Mouse (Mus musculus) heart, adult 2 months (tissue): ENCODE results near the gene Tmem98. TPM values are rescaled to one million over a fixed set of nuclear protein-coding genes. Genes with fewer than 3 reads are reported as not detected.

Experiments used
- DNase-seq, 2 experiments: peaks; one replicate each; pipeline ENCODE4 v3.0.0; 2021
- H3K27ac ChIP-seq: fragments of 200-600 bp; 2 replicates; pipeline ENCODE4 v1.8.1; 2022
- H3K27me3 ChIP-seq: fragments of 200-500 bp; 2 replicates; pipeline ENCODE4 v1.6.1; 2012; ENCODE audit warnings: mild to moderate bottlenecking, low read length, inconsistent platforms, mixed read lengths; ENCODE audit not compliant: control insufficient read depth, insufficient read depth
- H3K36me3 ChIP-seq: fragments of 200-500 bp; 2 replicates; pipeline ENCODE4 v1.6.1; 2012; ENCODE audit warnings: low read length, inconsistent platforms; ENCODE audit not compliant: control insufficient read depth, insufficient read depth
- H3K4me1 ChIP-seq: fragments of 200-500 bp; 2 replicates; pipeline ENCODE4 v1.6.1; 2011; ENCODE audit warnings: low read length; ENCODE audit not compliant: control insufficient read depth, insufficient read depth
- H3K4me3 ChIP-seq: fragments of 200-600 bp; 2 replicates; pipeline ENCODE4 v1.8.1; 2022
- H3K79me2 ChIP-seq: fragments of 200-500 bp; replicated peaks from 2 replicates; pipeline ENCODE4 v1.6.1; 2012; ENCODE audit warnings: mild to moderate bottlenecking, inconsistent platforms, low read length, moderate library complexity, mixed read lengths; ENCODE audit not compliant: control insufficient read depth, insufficient read depth
- H3K9ac ChIP-seq: fragments of 200-500 bp; 2 replicates; pipeline ENCODE4 v1.6.1; 2012; ENCODE audit warnings: low read depth, mild to moderate bottlenecking, control low read depth, inconsistent platforms, low read length, mixed read lengths
- CTCF ChIP-seq: fragments of 200-600 bp; IDR thresholded peaks from 2 replicates; pipeline ENCODE4 v1.8.1; 2022; ENCODE audit warnings: antibody characterized with exemption, mild to moderate bottlenecking, moderate library complexity
- EP300 ChIP-seq: fragments of 200-500 bp; IDR thresholded peaks from 2 replicates; pipeline ENCODE4 v1.6.1; 2011; ENCODE audit warnings: low read depth, low read length, control low read depth; ENCODE audit not compliant: insufficient read depth
- POLR2A ChIP-seq: fragments of 200-500 bp; IDR thresholded peaks from 2 replicates; pipeline ENCODE4 v1.6.1; 2011; ENCODE audit warnings: mild to moderate bottlenecking, low read depth, low read length, control low read depth; ENCODE audit not compliant: insufficient read depth
- WGBS: fragments of 180-500 bp; shearing (Covaris S2); methylation state at CpG from one replicate; pipeline ENCODE4 v1.1.7; 2018; 5-methylcytosine and 5-hydroxymethylcytosine counted together
- intact Hi-C: fragments of 180-260 bp; cut with DNase I; formaldehyde crosslinking; loops from one replicate; pipeline ENCODE4 v1.15.1; 2025
- polyA plus RNA-seq: library from polyadenylated mRNA; depleted of rRNA; stranded (reverse); fragments of >200 nt; gene quantifications from 2 replicates; pipeline ENCODE4 v1.2.3, GENCODE M21; 2012
- total RNA-seq, 2 experiments: library from RNA; stranded (reverse); gene quantifications; 2 replicates each; pipeline ENCODE4 v1.2.3; 2021

Gene Tmem98
- total and polyA plus RNA-seq, 3 experiments = 11.2 to 29.3 (median 12.8) TPM

- intact Hi-C loops = no loop called here
- H3K4me1 ChIP-seq = no peaks in the 10 kb centered on the region
- 60% methylated on average over 3 of the region's 3 CpGs for WGBS
- H3K79me2 ChIP-seq = no peaks in the 10 kb centered on the region
- no peaks in the 10 kb centered on the region for H3K36me3 ChIP-seq
- no peak overlapping the region for H3K4me3 ChIP-seq
- no peak overlapping the region for H3K9ac ChIP-seq
- no peak for DNase-seq
- no peaks in the 10 kb centered on the region for H3K27me3 ChIP-seq
- no peak overlapping the region for H3K27ac ChIP-seq
- TF ChIP-seq POLR2A (no peak), CTCF (no peak), EP300 (no peak)
Measured at GRCm38 (mm10) chr11:80853014-80853413, 43.0 kb downstream of the Tmem98 start.

- no peaks in the 10 kb centered on the region for H3K27me3 ChIP-seq
- H3K4me1 ChIP-seq = no peaks in the 10 kb centered on the region
- no peak for DNase-seq
- TF ChIP-seq POLR2A (no peak), EP300 (no peak), CTCF (no peak)
- intact Hi-C loops = no loop called here
- 68% methylated on average over 11 of the region's 11 CpGs for WGBS
- no peaks in the 10 kb centered on the region for H3K36me3 ChIP-seq
- H3K79me2 ChIP-seq = no peaks in the 10 kb centered on the region
- H3K27ac ChIP-seq = no peak overlapping the region
- no peak overlapping the region for H3K4me3 ChIP-seq
- no peak overlapping the region for H3K9ac ChIP-seq
Measured at GRCm38 (mm10) chr11:80854430-80854829, 44.5 kb downstream of the Tmem98 start.

DNA sequence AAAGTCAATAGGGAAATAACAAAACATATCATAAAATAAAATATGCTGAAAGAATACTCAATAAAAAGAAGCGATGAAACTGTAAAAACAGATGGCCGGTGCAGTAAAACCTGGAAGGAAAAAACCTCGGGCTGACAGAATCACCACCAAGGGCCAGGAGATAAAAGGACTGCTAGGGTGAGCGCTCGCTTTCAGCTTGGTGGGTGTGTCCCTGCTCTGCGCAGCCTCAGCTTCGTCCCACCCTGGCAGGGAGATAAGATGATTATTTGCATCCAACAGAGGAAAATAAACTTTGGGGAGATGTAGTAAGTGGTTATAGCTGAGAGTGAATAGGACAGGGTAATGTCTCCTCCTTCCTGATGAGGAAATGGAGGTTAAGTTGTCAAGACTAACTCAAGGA, 44.9 kb downstream of the Tmem98 start:
- intact Hi-C loops = no loop called here
- Histone ChIP-seq H3K4me1 (no peaks in the 10 kb centered on the region), H3K36me3 (no peaks in the 10 kb centered on the region), H3K79me2 (no peaks in the 10 kb centered on the region), H3K27ac (no peak overlapping the region), H3K27me3 (no peaks in the 10 kb centered on the region), H3K4me3 (no peak overlapping the region), H3K9ac (no peak overlapping the region)
- WGBS = 19% methylated on average over 7 of the region's 7 CpGs
- no peak for DNase-seq
- no peak for TF ChIP-seq CTCF
- TF ChIP-seq EP300 = no peak
- TF ChIP-seq POLR2A = no peak

GRCm38 (mm10) chr11:80856827-80857226, 46.9 kb downstream of the Tmem98 start:
- no peaks in the 10 kb centered on the region for H3K27me3 ChIP-seq
- H3K27ac ChIP-seq = no peak overlapping the region
- no peaks in the 10 kb centered on the region for H3K4me1 ChIP-seq
- no peaks in the 10 kb centered on the region for H3K36me3 ChIP-seq
- no peak overlapping the region for H3K9ac ChIP-seq
- H3K4me3 ChIP-seq = no peak overlapping the region
- intact Hi-C loops = no loop called here
- H3K79me2 ChIP-seq = no peaks in the 10 kb centered on the region
- WGBS = 44% methylated on average over 2 of the region's 2 CpGs
- DNase-seq = no peak
- TF ChIP-seq POLR2A = no peak
- no peak for TF ChIP-seq CTCF
- TF ChIP-seq EP300 = no peak

GRCm38 (mm10) chr11:80858065-80858464, 48.1 kb downstream of the Tmem98 start, which contains the start of gene Spaca3:
Gene Spaca3, plus strand, starts transcription at chr11:80858365.
- Histone ChIP-seq H3K27me3 (no peaks in the 10 kb centered on the region), H3K9ac (no peak within 1 kb of the TSS), H3K36me3 (no peaks in the 10 kb centered on the region), H3K4me1 (no peaks in the 10 kb centered on the region), H3K27ac (no peak within 1 kb of the TSS), H3K79me2 (no peaks in the 10 kb centered on the region), H3K4me3 (no peak within 1 kb of the TSS)
- DNase-seq = no peak
- TF ChIP-seq CTCF (no peak), EP300 (no peak), POLR2A (no peak)
- intact Hi-C loops = no loop called here
- 74% methylated on average over 10 of the region's 10 CpGs for WGBS

- Histone ChIP-seq H3K27ac (no peak overlapping the region), H3K36me3 (no peaks in the 10 kb centered on the region), H3K9ac (no peak overlapping the region), H3K27me3 (no peaks in the 10 kb centered on the region), H3K4me3 (no peak overlapping the region), H3K4me1 (no peaks in the 10 kb centered on the region), H3K79me2 (no peaks in the 10 kb centered on the region)
- 87% methylated on average over 7 of the region's 7 CpGs for WGBS
- intact Hi-C loops = no loop called here
- TF ChIP-seq POLR2A = no peak
- no peak for TF ChIP-seq CTCF
- no peak for TF ChIP-seq EP300
- no peak for DNase-seq
Measured at GRCm38 (mm10) chr11:80862941-80863340, 53.0 kb downstream of the Tmem98 start.
